Mouse (Mus musculus): ENCODE results near the gene Il18. TPM values are rescaled to one million over a fixed set of nuclear protein-coding genes. Genes with fewer than 3 reads are reported as not detected.
"Not testable (repeated sequence)": the region's sequence is repeated elsewhere in the genome, so short reads cannot be mapped to it uniquely, and the experiment has no call there.

Gene Il18
- polyA plus RNA-seq, 1 experiment from 2014 or later = 4.7 TPM

DNA sequence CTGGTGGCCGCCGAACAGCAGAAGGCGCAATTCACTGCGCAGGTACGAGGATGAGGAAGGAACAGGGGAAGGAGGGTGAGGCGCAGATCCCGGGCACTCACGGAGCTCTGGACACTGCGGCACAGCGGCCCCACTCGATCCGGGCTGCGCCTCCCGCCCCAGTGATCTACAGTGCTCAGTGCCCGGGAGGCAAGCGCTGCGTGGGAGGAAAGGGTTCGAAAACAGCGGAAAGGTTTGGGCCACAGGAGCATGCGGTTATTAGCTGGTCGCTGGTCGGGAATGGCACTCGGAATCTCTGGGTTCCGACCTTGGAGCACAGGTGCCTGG, 49.3 kb downstream of the Il18 start:
- Histone ChIP-seq H3K27ac (ENCODE audit: low read depth, low read length) (peak overlapping the region; percentile 81), H3K9me3 (ENCODE audit: control insufficient read depth, low read length) (no peaks in the 10 kb centered on the region), H3K36me3 (ENCODE audit: control insufficient read depth, insufficient read depth, low read length) (peaks cover 4% of the 10 kb centered on the region), H3K4me2 (ENCODE audit: low read depth) (peak overlapping the region; percentile 73), H3K4me1 (ENCODE audit: control insufficient read depth, insufficient read depth, low read length) (peaks cover 16% of the 10 kb centered on the region), H3K27me3 (ENCODE audit: control insufficient read depth, insufficient read depth, low read length) (no peaks in the 10 kb centered on the region), H3K9ac (ENCODE audit: low read length) (peak overlapping the region; percentile 87), H3K4me3 (ENCODE audit: low read depth, low read length) (peak overlapping the region; percentile 65)
- 2% methylated on average over 21 of the region's 24 CpGs for WGBS
- ATAC-seq (ENCODE audit: insufficient read depth, low FRiP score, low TSS enrichment) (peak; percentile 82), DNase-seq (ENCODE audit: low spot score) (no peak)

DNA sequence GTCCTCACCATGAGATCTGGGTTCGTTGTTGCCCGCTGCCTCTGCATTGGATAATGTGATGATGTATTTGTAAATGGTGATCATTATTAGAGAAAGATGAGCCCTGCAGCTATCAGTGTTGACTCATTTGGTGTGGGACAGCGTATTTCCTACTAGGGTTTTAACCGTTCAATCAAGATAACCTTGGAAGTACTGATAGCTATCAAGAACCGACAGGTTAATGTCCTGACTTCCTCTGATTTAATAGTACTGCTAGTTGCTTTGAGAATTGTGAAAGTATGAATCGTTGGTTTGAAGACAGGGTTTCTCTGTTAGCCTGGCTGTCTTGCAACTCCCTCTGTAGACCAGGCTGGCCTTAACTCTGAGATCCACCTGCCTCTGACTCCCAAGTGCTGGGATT, 49.7 kb downstream of the Il18 start:
- ATAC-seq (ENCODE audit: insufficient read depth, low FRiP score, low TSS enrichment) = no peak
- no peaks in the 10 kb centered on the region for H3K27me3 ChIP-seq (ENCODE audit: control insufficient read depth, insufficient read depth, low read length)
- 5% methylated on average over 6 of the region's 6 CpGs for WGBS
- DNase-seq (ENCODE audit: low spot score) = no peak
- H3K4me1 ChIP-seq (ENCODE audit: control insufficient read depth, insufficient read depth, low read length) = peaks cover 16% of the 10 kb centered on the region
- H3K27ac ChIP-seq (ENCODE audit: low read depth, low read length) = peak overlapping the region; percentile 81
- H3K9ac ChIP-seq (ENCODE audit: low read length) = peak overlapping the region; percentile 87
- H3K9me3 ChIP-seq (ENCODE audit: control insufficient read depth, low read length) = no peaks in the 10 kb centered on the region
- peak overlapping the region; percentile 65 for H3K4me3 ChIP-seq (ENCODE audit: low read depth, low read length)
- H3K4me2 ChIP-seq (ENCODE audit: low read depth) = peak overlapping the region; percentile 73
- H3K36me3 ChIP-seq (ENCODE audit: control insufficient read depth, insufficient read depth, low read length) = peaks cover 4% of the 10 kb centered on the region

DNA sequence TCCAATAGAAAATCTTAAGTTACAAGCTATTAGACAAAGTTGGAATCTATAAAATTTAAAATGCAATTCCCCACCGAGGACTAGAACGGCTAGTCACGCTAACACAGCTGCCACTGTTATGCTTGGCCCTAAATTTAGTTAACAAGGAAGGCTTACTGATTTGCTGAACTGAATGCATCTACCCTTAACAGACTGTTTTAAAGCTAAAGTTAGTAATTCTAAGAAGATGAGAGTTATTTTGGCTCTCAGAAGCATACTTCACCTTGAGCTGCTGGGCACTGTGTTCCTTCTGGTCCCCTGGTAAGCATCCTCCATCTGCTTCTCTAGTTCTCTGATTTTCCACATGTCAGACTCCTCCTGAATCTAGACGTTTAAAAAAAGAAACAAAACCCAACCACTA, 57.5 kb downstream of the Il18 start:
- Histone ChIP-seq H3K27ac (ENCODE audit: low read depth, low read length) (no peak overlapping the region), H3K9ac (ENCODE audit: low read length) (no peak overlapping the region), H3K27me3 (ENCODE audit: control insufficient read depth, insufficient read depth, low read length) (no peaks in the 10 kb centered on the region), H3K4me2 (ENCODE audit: low read depth) (no peak overlapping the region), H3K4me1 (ENCODE audit: control insufficient read depth, insufficient read depth, low read length) (peaks cover 7% of the 10 kb centered on the region), H3K4me3 (ENCODE audit: low read depth, low read length) (no peak overlapping the region), H3K9me3 (ENCODE audit: control insufficient read depth, low read length) (no peaks in the 10 kb centered on the region), H3K36me3 (ENCODE audit: control insufficient read depth, insufficient read depth, low read length) (peaks cover 6% of the 10 kb centered on the region)
- ATAC-seq (ENCODE audit: insufficient read depth, low FRiP score, low TSS enrichment) (no peak), DNase-seq (ENCODE audit: low spot score) (no peak)
- 90% methylated on average over 4 of the region's 4 CpGs for WGBS

DNA sequence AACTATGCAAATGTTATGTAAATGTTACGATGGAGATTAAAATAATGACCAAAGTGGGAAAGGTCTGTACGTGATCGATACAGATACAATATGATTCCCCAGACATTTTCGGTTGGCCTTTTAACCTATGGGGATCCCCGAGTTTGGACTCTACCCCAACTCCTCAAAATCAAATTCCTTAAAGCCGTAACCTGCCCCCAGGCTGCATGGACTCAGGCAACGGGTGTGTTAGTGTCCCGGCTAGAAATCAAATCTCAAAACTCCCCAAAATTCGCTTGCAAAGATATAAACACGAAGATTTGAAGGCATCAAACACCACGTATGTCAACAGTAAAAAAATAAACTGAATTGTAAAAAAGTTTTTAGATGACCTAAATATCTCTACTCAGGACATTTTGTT, 61.5 kb downstream of the Il18 start:
- peak overlapping the region; percentile 92 for H3K9ac ChIP-seq (ENCODE audit: low read length)
- no peaks in the 10 kb centered on the region for H3K9me3 ChIP-seq (ENCODE audit: control insufficient read depth, low read length)
- peaks cover 6% of the 10 kb centered on the region for H3K36me3 ChIP-seq (ENCODE audit: control insufficient read depth, insufficient read depth, low read length)
- H3K4me1 ChIP-seq (ENCODE audit: control insufficient read depth, insufficient read depth, low read length) = peaks cover 7% of the 10 kb centered on the region
- no peak overlapping the region for H3K27ac ChIP-seq (ENCODE audit: low read depth, low read length)
- H3K4me3 ChIP-seq (ENCODE audit: low read depth, low read length) = peak overlapping the region; percentile 99
- peak overlapping the region; percentile 57 for H3K4me2 ChIP-seq (ENCODE audit: low read depth)
- DNase-seq (ENCODE audit: low spot score) (no peak), ATAC-seq (ENCODE audit: insufficient read depth, low FRiP score, low TSS enrichment) (no peak)
- 43% methylated on average over 11 of the region's 11 CpGs for WGBS
- H3K27me3 ChIP-seq (ENCODE audit: control insufficient read depth, insufficient read depth, low read length) = no peaks in the 10 kb centered on the region

DNA sequence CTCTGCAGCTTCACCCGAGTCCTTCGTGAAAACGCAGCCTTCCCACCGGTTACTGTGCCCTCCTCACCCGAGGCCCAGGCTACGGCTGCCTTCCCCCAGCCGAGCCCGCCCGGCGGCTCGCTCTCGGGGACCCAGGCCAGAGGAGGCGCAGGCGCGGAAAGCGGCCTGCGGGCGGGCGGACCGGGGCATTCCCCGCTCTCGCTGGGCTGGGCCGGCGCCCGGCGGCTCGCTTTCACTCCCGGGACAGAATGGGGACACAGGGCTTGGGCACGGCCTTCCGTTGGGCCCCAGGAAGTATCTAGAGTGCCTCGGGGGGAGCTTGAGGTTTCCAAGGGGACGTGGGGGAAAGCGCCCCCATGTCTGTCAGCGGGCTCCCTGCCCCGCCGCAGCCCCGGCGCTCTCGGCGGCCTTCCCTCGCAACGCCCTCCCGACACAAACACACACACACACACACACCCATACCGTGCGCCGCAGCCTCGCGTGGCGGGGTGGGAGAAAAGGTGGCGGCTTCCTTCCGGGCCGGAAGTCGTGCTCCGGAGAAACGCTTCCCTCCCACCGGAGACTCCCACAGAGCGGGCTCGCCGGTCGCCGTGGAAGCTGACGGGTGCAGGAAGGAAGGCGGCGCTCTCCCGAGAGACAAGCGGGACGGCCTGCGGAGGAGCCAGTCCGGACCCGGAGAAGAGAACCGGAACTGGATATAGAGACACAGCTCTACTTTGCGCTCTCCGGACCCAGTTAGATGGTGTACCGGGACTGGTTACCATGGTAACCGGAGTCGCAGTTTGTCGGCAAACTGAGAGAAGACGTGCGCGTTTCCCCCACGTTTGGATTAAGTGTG, 62.4 kb downstream of the Il18 start, which contains the start of the genes Pih1d2 and Nkapd1:
Gene Pih1d2, plus strand, starts transcription at position 556 of the 838 bp plus-strand sequence.
Gene Nkapd1, minus strand, starts transcription at position 699 of the 838 bp plus-strand sequence.
- peak; percentile 94 for ATAC-seq (ENCODE audit: insufficient read depth, low FRiP score, low TSS enrichment)
- Histone ChIP-seq H3K9me3 (ENCODE audit: control insufficient read depth, low read length) (no peaks in the 10 kb centered on the region), H3K4me2 (ENCODE audit: low read depth) (peak within 1 kb of the TSS; percentile 57), H3K4me1 (ENCODE audit: control insufficient read depth, insufficient read depth, low read length) (peaks cover 7% of the 10 kb centered on the region), H3K27me3 (ENCODE audit: control insufficient read depth, insufficient read depth, low read length) (no peaks in the 10 kb centered on the region), H3K27ac (ENCODE audit: low read depth, low read length) (peak within 1 kb of the TSS; percentile 88), H3K9ac (ENCODE audit: low read length) (peak within 1 kb of the TSS; percentile 92), H3K4me3 (ENCODE audit: low read depth, low read length) (peak within 1 kb of the TSS; percentile 99), H3K36me3 (ENCODE audit: control insufficient read depth, insufficient read depth, low read length) (peaks cover 6% of the 10 kb centered on the region)
- under 1% methylated on average over 75 of the region's 81 CpGs for WGBS
- peak; percentile 88 for DNase-seq (ENCODE audit: low spot score)

DNA sequence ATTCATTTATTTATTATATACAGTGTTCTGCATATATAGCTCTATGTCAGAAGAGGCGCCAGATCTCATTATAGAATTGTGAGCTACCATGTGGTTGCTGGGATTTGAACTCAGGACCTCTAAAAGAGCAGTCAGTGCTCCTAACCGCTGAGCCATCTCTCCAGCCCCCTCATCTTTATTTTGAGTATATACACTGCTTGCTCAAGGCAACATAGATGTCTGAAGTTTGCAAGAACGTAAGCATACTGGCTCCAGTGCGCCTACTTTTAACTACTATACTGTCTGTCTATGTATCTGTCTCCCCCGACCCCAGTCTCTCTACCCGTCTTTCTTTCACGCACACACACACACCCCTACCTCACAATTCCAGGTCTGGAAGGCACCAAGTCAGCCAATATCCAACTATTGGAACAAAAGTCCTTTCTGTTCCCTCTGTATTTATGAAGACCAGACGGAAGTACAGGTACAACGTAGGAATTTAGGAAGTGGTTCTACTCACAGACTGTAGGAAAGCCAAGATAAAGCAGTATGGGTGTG, 63.2 kb downstream of the Il18 start:
- no peaks in the 10 kb centered on the region for H3K27me3 ChIP-seq (ENCODE audit: control insufficient read depth, insufficient read depth, low read length)
- ATAC-seq (ENCODE audit: insufficient read depth, low FRiP score, low TSS enrichment) (no peak), DNase-seq (ENCODE audit: low spot score) (no peak)
- H3K36me3 ChIP-seq (ENCODE audit: control insufficient read depth, insufficient read depth, low read length) = peaks cover 6% of the 10 kb centered on the region
- H3K9ac ChIP-seq (ENCODE audit: low read length) = no peak overlapping the region
- no peak overlapping the region for H3K27ac ChIP-seq (ENCODE audit: low read depth, low read length)
- peak overlapping the region; percentile 99 for H3K4me3 ChIP-seq (ENCODE audit: low read depth, low read length)
- no peaks in the 10 kb centered on the region for H3K9me3 ChIP-seq (ENCODE audit: control insufficient read depth, low read length)
- WGBS = 64% methylated on average over 9 of the region's 9 CpGs
- H3K4me2 ChIP-seq (ENCODE audit: low read depth) = peak overlapping the region; percentile 1; the same call in 1 of the 2 replicates
- H3K4me1 ChIP-seq (ENCODE audit: control insufficient read depth, insufficient read depth, low read length) = peaks cover 7% of the 10 kb centered on the region

DNA sequence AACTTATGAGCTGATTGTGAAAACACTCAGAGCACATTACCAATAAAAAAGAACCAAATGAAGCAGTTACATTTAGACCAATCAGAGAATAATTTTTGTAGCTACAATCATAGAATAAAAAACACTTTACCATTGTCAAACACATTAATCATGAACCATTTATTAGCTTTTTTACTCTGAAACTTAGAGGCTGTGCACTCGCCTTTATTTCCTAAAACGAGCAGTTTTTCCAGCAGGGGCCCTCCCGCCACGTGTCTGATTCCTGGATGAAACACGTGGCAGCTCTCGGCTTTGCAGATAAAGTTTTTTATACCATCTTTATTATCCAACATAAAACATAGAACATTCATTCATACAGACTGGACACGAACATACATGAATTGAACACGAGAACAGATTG, 76.3 kb downstream of the Il18 start:
- not testable (repeated sequence) for H3K4me3 ChIP-seq (ENCODE audit: low read depth, low read length); H3K36me3 ChIP-seq (ENCODE audit: control insufficient read depth, insufficient read depth, low read length); H3K4me2 ChIP-seq (ENCODE audit: low read depth); H3K4me1 ChIP-seq (ENCODE audit: control insufficient read depth, insufficient read depth, low read length); DNase-seq (ENCODE audit: low spot score); ATAC-seq (ENCODE audit: insufficient read depth, low FRiP score, low TSS enrichment); H3K9ac ChIP-seq (ENCODE audit: low read length); H3K27ac ChIP-seq (ENCODE audit: low read depth, low read length); H3K27me3 ChIP-seq (ENCODE audit: control insufficient read depth, insufficient read depth, low read length); H3K9me3 ChIP-seq (ENCODE audit: control insufficient read depth, low read length)
- 93% methylated on average over 6 of the region's 8 CpGs for WGBS
